Mouse (Mus musculus): ENCODE data around the gene Fam189a2. TPM values are rescaled to one million over a fixed set of nuclear protein-coding genes. Genes with fewer than 3 reads are reported as not detected.

Fam189a2 gene
- total RNA-seq (2022) = 10 to 100 TPM in 2 of 4 experiments, 1 to 10 TPM in 2; 7.4 to 11.4 (median 10.4) TPM

DNA sequence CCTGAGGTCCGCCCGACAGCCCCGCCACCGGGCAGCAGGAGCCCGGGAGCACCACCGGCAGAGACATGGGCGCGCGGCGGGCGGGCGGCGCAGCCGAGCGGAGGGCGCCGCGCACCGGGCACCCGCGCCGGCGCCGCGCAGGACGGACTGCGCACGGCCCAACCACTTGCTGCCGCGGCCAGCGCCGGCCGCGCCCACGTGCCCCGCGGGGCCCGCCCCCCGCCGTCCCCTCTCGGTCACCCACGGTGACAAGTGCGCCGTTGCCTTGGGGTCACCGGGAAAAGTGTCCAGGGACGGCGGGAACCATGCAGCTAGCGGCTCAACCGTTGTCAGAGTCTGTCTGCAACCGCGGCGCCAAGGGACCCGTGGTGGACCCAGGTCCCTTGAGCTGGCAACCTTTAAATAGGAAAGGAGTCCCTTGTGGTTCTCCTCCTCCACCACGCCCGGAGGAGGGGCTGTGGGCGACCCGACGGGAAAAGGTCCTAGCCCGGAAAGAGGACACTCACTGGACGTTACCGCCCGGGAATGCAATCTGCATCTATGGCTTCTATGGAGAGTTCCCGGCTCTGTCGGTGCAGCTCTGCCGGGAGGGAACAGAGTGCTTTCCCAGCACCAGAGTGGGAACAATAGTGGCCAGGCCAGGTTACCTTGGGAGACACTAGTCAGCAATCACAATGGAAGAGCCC, at the start of gene Fam189a2:
Fam189a2 (minus strand) TSS at position 149 of the 686 bp plus-strand sequence.
- DNase-seq (ENCODE audit: low spot score in 2 of 2) = no peak

DNA sequence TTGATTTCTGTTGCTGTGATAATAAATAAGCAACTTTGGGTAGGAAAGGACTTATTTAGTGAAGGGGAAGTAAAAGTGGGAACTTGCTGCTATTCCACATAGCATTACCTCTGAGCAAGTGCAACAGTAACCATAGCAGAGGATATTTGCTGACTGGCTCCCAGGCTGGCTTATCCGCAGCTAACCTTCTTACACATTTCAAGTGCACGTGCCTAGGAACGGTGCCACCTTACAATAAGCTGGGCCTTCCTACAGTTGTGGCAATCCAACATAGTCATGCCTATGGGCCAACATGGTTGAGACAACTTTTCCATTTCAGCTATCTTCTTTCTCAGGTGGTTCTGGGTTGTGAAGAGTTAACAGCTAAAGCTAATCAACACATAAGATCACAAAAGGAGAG, 46.8 kb upstream of the Fam189a2 start:
- no peak for DNase-seq (ENCODE audit: low spot score in 2 of 2)

GRCm38 (mm10) chr19:24076536-24076935, 45.7 kb upstream of the Fam189a2 start:
- DNase-seq (ENCODE audit: low spot score in 2 of 2) = no peak

GRCm38 (mm10) chr19:24075927-24076326, 45.1 kb upstream of the Fam189a2 start:
- DNase-seq (ENCODE audit: low spot score in 2 of 2) = no peak

- no peak for DNase-seq (ENCODE audit: low spot score in 2 of 2)
Observed at GRCm38 (mm10) chr19:24073155-24073554, 42.3 kb upstream of the Fam189a2 start.

GRCm38 (mm10) chr19:24064348-24064895, 33.6 kb upstream of the Fam189a2 start:
- DNase-seq (ENCODE audit: low spot score in 2 of 2) = no peak

DNA sequence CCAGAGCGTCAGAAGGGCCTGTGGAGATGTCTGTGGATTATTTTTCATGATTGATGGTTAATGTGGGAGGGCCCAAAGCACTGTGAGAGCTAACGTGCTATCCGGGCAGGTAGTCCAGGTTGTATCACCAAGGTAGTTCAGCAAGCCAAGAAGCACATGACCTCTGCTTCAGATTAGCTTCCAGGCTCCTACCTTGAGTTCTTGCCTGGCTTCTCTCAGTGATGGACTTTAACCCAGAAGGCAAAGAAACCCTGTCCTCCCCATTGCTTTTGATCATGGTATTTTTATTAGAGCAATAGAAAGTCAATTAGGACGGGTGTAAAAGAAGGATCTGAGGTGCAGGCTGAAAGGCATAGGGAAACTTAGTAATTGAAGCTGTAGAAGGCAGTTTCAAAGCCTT, 32.8 kb upstream of the Fam189a2 start:
- DNase-seq (ENCODE audit: low spot score in 2 of 2) = no peak

GRCm38 (mm10) chr19:24058851-24059250, 28.0 kb upstream of the Fam189a2 start:
- no peak for DNase-seq (ENCODE audit: low spot score in 2 of 2)

DNA sequence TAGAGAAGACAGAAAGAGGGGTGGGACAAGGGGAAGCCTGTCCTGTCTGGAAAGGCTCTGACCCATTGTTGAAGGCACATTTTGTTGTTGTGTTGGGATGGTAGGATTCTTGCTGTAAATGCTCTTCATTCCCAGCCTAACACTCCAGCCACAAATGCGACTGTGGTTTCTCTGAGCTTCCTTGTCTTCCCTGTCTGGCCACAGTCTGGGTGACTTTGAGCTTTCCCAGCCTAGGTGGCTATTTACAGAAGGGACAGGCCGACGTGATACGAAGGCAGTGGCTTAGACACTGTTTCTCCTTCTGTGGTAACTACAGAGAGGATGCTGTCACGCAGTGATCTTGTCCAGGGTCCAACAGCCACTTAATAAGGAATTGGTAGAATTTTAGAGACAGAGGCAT, 27.2 kb upstream of the Fam189a2 start:
- no peak for DNase-seq (ENCODE audit: low spot score in 2 of 2)

- no peak for DNase-seq (ENCODE audit: low spot score in 2 of 2)
Observed at GRCm38 (mm10) chr19:24056880-24057279, 26.1 kb upstream of the Fam189a2 start.

GRCm38 (mm10) chr19:24054904-24055303, 24.1 kb upstream of the Fam189a2 start:
- no peak for DNase-seq (ENCODE audit: low spot score in 2 of 2)

DNA sequence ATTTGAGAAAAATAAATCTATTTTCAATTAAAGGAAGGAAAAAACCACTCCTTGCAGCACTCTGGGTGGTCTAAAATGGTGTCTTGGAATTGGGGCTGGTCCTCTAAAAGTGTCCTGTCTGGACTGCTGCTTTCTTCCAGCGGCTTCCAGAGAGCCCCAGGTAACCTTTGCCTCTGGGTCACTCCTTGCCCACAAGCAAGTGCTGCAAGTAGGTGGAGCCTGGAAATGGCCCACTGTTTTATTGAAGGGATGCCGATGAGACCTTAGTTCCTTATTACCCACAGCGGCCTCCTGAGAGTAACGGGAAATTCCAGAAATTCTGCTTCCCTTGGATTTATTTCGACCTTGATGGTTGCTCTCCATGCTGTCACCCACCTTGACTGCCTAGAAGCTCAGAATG, 23.4 kb upstream of the Fam189a2 start:
- DNase-seq (ENCODE audit: low spot score in 2 of 2) = no peak

DNA sequence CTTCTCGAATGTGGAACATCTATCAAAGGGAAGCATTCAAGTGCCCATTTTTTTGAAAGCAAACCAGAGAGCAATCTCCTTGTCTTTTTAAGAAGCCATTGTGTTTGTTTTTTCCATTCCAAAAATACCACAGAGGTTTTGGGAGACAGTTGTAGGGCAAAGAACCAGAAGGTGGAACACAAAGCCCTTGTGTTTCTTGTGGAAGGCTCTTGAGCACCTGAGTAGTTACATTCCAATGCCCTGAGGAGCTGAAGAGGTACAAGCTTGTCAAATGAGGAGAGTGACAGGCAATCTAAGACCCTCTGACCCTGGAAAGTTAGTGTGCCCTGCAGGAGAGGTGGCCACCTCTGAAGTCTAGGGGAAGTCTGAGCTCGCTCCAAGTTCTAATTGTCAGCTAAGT, 19.7 kb upstream of the Fam189a2 start:
- DNase-seq (ENCODE audit: low spot score in 2 of 2) = no peak

DNA sequence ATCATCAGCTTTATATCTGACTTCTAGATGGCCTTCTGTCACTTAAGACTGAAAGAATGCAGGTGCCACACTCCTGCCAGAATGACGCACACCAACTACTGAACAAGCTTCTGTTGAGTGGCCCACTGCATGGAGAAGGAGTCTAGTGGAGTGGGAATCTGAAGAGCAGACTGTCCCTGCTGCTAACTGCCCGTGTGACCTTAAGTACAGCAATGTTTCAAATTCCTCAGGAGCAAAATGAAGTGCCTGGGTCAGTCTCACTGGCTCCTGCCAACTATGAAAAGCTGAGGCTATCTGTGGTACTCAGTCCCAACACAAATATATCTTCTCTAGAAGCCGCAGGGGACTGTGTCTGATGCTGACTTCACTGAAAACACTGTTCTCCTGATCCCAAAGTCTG, 18.5 kb upstream of the Fam189a2 start:
- no peak for DNase-seq (ENCODE audit: low spot score in 2 of 2)

- no peak for DNase-seq (ENCODE audit: low spot score in 2 of 2)
Observed at GRCm38 (mm10) chr19:24046395-24046993, 15.7 kb upstream of the Fam189a2 start.

- DNase-seq (ENCODE audit: low spot score in 2 of 2) = no peak
Observed at GRCm38 (mm10) chr19:24042387-24042786, 11.6 kb upstream of the Fam189a2 start.

DNA sequence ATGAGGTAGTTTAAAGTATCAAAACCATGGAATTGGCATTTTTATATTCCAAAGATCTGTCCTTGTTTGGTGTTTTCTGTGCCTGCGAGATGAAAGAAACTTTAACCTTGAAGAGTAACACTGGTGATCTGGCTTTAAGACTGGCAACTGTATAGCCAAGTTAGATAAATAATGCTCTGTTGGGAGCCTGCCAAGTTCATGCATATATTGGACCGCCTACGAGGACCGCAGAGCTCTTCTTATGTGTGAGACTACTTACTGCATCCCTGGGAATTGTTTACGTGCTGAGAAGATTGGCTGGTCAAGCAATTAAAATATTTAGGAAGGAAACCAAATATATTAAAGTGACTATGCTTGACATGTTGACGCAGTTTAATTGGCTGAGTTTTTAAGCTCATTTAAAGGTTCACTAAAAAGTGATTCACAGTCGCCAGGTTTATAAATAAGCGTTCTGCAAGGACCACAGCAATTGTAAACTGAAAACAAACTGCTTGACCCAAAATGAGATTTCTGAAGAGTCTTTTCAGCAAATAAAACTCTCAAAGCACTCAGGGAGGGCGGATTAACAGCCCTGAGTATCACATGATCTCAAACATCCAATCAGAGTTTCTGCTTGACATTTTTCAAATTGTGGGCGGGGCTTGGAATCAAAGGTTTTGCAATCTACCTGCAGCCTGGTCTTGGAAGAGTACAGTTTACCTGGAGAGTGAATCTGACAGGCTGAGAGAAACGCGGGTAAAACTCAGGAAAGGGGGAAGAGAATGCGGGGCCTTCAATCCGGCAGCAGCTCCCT, 8.4 kb upstream of the Fam189a2 start:
- DNase-seq (ENCODE audit: low spot score in 2 of 2) = no peak

GRCm38 (mm10) chr19:24034367-24034766, 3.5 kb upstream of the Fam189a2 start:
- no peak for DNase-seq (ENCODE audit: low spot score in 2 of 2)

DNA sequence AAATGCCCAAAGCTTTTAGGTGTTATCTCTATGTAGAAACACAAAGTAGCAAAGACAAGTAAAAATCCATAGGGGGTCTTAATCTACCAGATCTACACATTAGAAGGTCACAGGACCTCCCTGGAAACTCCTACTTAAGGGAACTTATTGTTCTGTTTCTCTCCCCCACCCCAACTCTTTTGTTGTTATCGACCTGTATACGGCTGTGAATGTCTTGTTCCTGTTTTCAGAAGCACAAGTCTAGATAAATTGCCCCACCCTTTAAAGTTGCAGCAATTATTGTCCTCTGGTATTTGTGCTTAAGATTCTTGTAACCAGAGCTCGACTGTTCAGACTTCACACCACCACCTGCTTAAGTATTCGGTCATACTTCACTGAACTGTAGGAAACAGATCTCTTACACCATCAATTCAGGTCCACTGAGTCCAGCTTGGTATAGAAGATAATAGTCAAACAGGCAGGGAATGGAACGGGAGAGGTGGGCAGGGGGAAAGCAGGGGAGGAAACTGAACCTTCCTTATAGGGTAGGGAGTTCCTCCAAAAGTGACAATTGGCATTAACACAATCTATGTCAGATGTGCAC, 1.9 kb upstream of the Fam189a2 start:
- no peak for DNase-seq (ENCODE audit: low spot score in 2 of 2)

GRCm38 (mm10) chr19:24030511-24030870, 328 bp downstream of the Fam189a2 start:
- DNase-seq (ENCODE audit: low spot score in 2 of 2) = no peak

GRCm38 (mm10) chr19:24029616-24030510, 956 bp downstream of the Fam189a2 start:
- no peak for DNase-seq (ENCODE audit: low spot score in 2 of 2)

Data from layer of hippocampus, adult 8-10 months (tissue).